Mouse (Mus musculus) myocyte (in vitro differentiated cells): Measurements from ENCODE around the gene Slc27a3. TPM values are rescaled to one million over a fixed set of nuclear protein-coding genes. Genes with fewer than 3 reads are reported as not detected.

Experiments
- H3K27me3 ChIP-seq: one replicate; pipeline ENCODE4 v1.6.1; 2011; ENCODE audit not compliant: control insufficient read depth, insufficient read depth, insufficient read length
- H3K36me3 ChIP-seq: one replicate; pipeline ENCODE4 v1.6.1; 2011; ENCODE audit not compliant: control insufficient read depth, insufficient read depth
- H3K4me2 ChIP-seq: one replicate; pipeline ENCODE4 v1.6.1; 2011; ENCODE audit warnings: low read depth, control low read depth
- H3K4me3 ChIP-seq: one replicate; pipeline ENCODE4 v1.5.1; 2011; ENCODE audit warnings: mild to moderate bottlenecking, control low read depth, moderate library complexity
- H3K79me2 ChIP-seq: one replicate; pipeline ENCODE4 v1.6.1; 2011; ENCODE audit not compliant: control insufficient read depth, insufficient read depth
- H3ac ChIP-seq: one replicate; pipeline ENCODE4 v1.6.1; 2011; ENCODE audit not compliant: control insufficient read depth, insufficient read length
- CEBPB ChIP-seq: IDR thresholded peaks from 2 replicates; pipeline ENCODE4 v1.6.1; 2011; ENCODE audit warnings: mild to moderate bottlenecking, moderate library complexity; ENCODE audit not compliant: poor library complexity, insufficient read depth, severe bottlenecking
- E2F4 ChIP-seq: IDR thresholded peaks from one replicate; pipeline ENCODE4 v1.6.1; 2011; ENCODE audit warnings: mild to moderate bottlenecking, control low read depth, moderate library complexity; ENCODE audit not compliant: insufficient read depth
- MAX ChIP-seq: IDR thresholded peaks from one replicate; pipeline ENCODE4 v1.6.1; 2011; ENCODE audit warnings: low read depth, mild to moderate bottlenecking, control low read depth
- MYOD1 ChIP-seq, 3 experiments: IDR thresholded peaks; one replicate each; pipeline ENCODE4 v1.6.1; 2011; ENCODE audit warnings: control low read depth in 2 of 3, low read depth in 2 of 3, mild to moderate bottlenecking in 2 of 3, moderate library complexity in 1 of 3; ENCODE audit not compliant: insufficient read length in 2 of 3, control insufficient read depth in 1 of 3
- MYOG ChIP-seq, 3 experiments: IDR thresholded peaks; one replicate each; pipeline ENCODE4 v1.6.1; 2011; ENCODE audit warnings: control low read depth in 2 of 3, low read depth in 2 of 3, mild to moderate bottlenecking in 2 of 3; ENCODE audit not compliant: insufficient read length in 2 of 3, control insufficient read depth in 1 of 3, insufficient read depth in 1 of 3
- POLR2A ChIP-seq: IDR thresholded peaks from one replicate; pipeline ENCODE4 v1.6.1; 2011; ENCODE audit warnings: low read depth, mild to moderate bottlenecking, control low read depth, moderate library complexity; ENCODE audit not compliant: insufficient read length
- POLR2AphosphoS2 ChIP-seq: IDR thresholded peaks from one replicate; pipeline ENCODE4 v1.6.1; 2011; ENCODE audit warnings: low read depth, control low read depth; ENCODE audit not compliant: insufficient read length
- REST ChIP-seq: IDR thresholded peaks from one replicate; pipeline ENCODE4 v1.6.1; 2011; ENCODE audit warnings: mild to moderate bottlenecking, control low read depth, moderate library complexity; ENCODE audit not compliant: insufficient read depth, insufficient read length
- SRF ChIP-seq: IDR thresholded peaks from one replicate; pipeline ENCODE4 v1.6.1; 2011; ENCODE audit warnings: low read depth; ENCODE audit not compliant: control insufficient read depth, insufficient read length
- TCF12 ChIP-seq: IDR thresholded peaks from one replicate; pipeline ENCODE4 v1.6.1; 2011; ENCODE audit warnings: mild to moderate bottlenecking, control low read depth; ENCODE audit not compliant: poor library complexity, insufficient read depth, severe bottlenecking
- TCF3 ChIP-seq: IDR thresholded peaks from one replicate; pipeline ENCODE4 v1.6.1; 2011; ENCODE audit warnings: low read depth, control low read depth; ENCODE audit not compliant: insufficient read length
- USF1 ChIP-seq: IDR thresholded peaks from one replicate; pipeline ENCODE4 v1.6.1; 2011; ENCODE audit warnings: low read depth, mild to moderate bottlenecking, control low read depth, moderate library complexity
- polyA plus RNA-seq: library from polyadenylated mRNA; unstranded; fragments of >200 nt; fragmentation: generic; extraction: Trizol; gene quantifications from one replicate; pipeline ENCODE4 v1.2.1, GENCODE M21; 2012; ENCODE audit warnings: missing spikeins

Gene Slc27a3
- polyA plus RNA-seq, 1 experiment: 3.4 TPM

GRCm38 (mm10) chr3:90388726-90389510, 820 bp downstream of the Slc27a3 start:
- Histone ChIP-seq H3K4me3 (peak overlapping the region; percentile 16), H3ac (peak overlapping the region; percentile 11), H3K79me2 (no peaks in the 10 kb centered on the region), H3K36me3 (peaks cover 4% of the 10 kb centered on the region), H3K4me2 (peak overlapping the region; percentile 66), H3K27me3 (no peaks in the 10 kb centered on the region)
- TF ChIP-seq SRF (no peak), POLR2A (peak; percentile 22)

GRCm38 (mm10) chr3:90388192-90388591, 1.5 kb downstream of the Slc27a3 start:
- Histone ChIP-seq H3K4me3 (no peak overlapping the region), H3ac (no peak overlapping the region), H3K27me3 (no peaks in the 10 kb centered on the region), H3K36me3 (no peaks in the 10 kb centered on the region), H3K79me2 (no peaks in the 10 kb centered on the region), H3K4me2 (no peak overlapping the region)
- no peak for TF ChIP-seq MYOG (IDR thresholded peaks at IDR 0.05; ENCODE audit: control insufficient read depth in 1 of 3, insufficient read depth in 1 of 3, insufficient read length in 2 of 3, low read depth in 2 of 3)
- TF ChIP-seq POLR2AphosphoS2: no peak
- no peak for TF ChIP-seq POLR2A
- TF ChIP-seq SRF: no peak
- no peak for TF ChIP-seq REST
- no peak for TF ChIP-seq TCF3
- no peak for TF ChIP-seq MAX
- TF ChIP-seq CEBPB: no peak
- no peak for TF ChIP-seq MYOD1 (IDR thresholded peaks at IDR 0.05; ENCODE audit: control insufficient read depth in 1 of 3, insufficient read length in 2 of 3, low read depth in 2 of 3)
- TF ChIP-seq USF1: no peak
- TF ChIP-seq TCF12: no peak
- TF ChIP-seq E2F4: no peak

DNA sequence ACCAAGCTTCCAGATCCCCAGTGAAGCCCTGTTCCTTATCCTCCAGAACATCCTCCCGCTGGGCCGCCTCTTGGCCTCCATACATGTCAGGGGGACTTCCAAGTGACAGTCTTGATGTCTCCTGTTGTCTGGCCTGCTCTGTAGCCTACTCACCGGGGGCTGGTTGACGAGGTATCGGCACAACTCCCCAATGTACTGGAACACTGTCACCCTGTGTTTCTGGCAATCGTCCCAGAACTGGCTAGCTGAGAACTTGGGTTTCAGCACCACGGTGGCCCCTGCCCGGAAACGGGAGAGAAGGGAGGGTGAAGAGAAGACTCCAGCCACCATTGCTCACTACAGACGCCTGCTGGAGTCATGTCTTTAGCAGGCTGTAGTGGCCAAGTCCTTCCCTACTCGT, 2.3 kb downstream of the Slc27a3 start:
- Histone ChIP-seq H3K36me3 (no peaks in the 10 kb centered on the region), H3K4me3 (no peak overlapping the region), H3K4me2 (no peak overlapping the region), H3ac (no peak overlapping the region), H3K27me3 (no peaks in the 10 kb centered on the region), H3K79me2 (no peaks in the 10 kb centered on the region)
- TF ChIP-seq E2F4 (no peak), MAX (no peak), MYOD1 (IDR thresholded peaks at IDR 0.05; ENCODE audit: control insufficient read depth in 1 of 3, insufficient read length in 2 of 3, low read depth in 2 of 3) (no peak), TCF3 (no peak), POLR2A (no peak), CEBPB (no peak), POLR2AphosphoS2 (no peak), SRF (no peak), USF1 (no peak), TCF12 (no peak), MYOG (IDR thresholded peaks at IDR 0.05; ENCODE audit: control insufficient read depth in 1 of 3, insufficient read depth in 1 of 3, insufficient read length in 2 of 3, low read depth in 2 of 3) (no peak), REST (no peak)

DNA sequence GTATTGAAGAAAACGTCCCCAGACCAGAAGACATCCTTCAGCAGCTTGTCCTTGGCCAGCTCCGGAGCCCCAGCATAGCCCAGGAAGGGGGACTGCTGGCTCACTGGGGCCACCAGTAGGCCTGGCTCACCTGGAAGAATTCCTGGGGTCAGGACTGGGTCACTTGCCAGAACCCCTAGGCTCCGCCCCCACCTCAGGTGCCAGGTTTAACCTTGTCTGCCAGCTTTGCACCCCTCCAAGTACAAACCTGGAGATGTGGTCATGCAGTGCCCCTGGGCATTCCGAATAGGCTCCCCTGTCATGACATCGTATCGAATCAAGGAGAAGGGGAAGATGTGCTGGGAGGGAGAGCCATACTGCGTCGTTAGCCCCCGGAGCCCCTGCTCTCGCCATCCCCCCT, 2.9 kb downstream of the Slc27a3 start:
- TF ChIP-seq MYOG (IDR thresholded peaks at IDR 0.05; ENCODE audit: control insufficient read depth in 1 of 3, insufficient read depth in 1 of 3, insufficient read length in 2 of 3, low read depth in 2 of 3): no peak
- no peak for TF ChIP-seq POLR2A
- no peak for TF ChIP-seq MYOD1 (IDR thresholded peaks at IDR 0.05; ENCODE audit: control insufficient read depth in 1 of 3, insufficient read length in 2 of 3, low read depth in 2 of 3)
- TF ChIP-seq TCF12: no peak
- TF ChIP-seq E2F4: no peak
- TF ChIP-seq MAX: no peak
- TF ChIP-seq REST: no peak
- TF ChIP-seq POLR2AphosphoS2: no peak
- TF ChIP-seq TCF3: no peak
- TF ChIP-seq CEBPB: no peak
- no peak for TF ChIP-seq USF1
- TF ChIP-seq SRF: no peak
- Histone ChIP-seq H3K4me3 (no peak overlapping the region), H3K79me2 (no peaks in the 10 kb centered on the region), H3ac (no peak overlapping the region), H3K4me2 (no peak overlapping the region), H3K27me3 (no peaks in the 10 kb centered on the region), H3K36me3 (no peaks in the 10 kb centered on the region)
